Mouse (Mus musculus) fibroblast of lung, adult 2 months (primary cell): ENCODE data around the gene Cdk14.
"Not testable (repeated sequence)": the region's sequence is repeated elsewhere in the genome, so short reads cannot be mapped to it uniquely, and the experiment has no call there.

ENCODE experiments used
- DNase-seq: peaks from one replicate; pipeline ENCODE4 v3.0.0-alpha.2; 2011; ENCODE audit warnings: low read depth

Cdk14 gene

GRCm38 (mm10) chr5:4986181-4986580, 433.9 kb downstream of the Cdk14 start:
- no peak for DNase-seq

GRCm38 (mm10) chr5:4979551-4979950, 440.6 kb downstream of the Cdk14 start:
- DNase-seq = no peak

- no peak for DNase-seq
These were observed 446.7 kb downstream of the Cdk14 start for GRCm38 (mm10) chr5:4973408-4973807.

GRCm38 (mm10) chr5:4962063-4962610, 458.0 kb downstream of the Cdk14 start:
- DNase-seq = no peak

- peak; percentile 69 for DNase-seq
These were observed 458.5 kb downstream of the Cdk14 start for GRCm38 (mm10) chr5:4961636-4962035.

- DNase-seq = no peak
These were observed 460.7 kb downstream of the Cdk14 start for GRCm38 (mm10) chr5:4959446-4959845.

- DNase-seq = no peak
These were observed 464.1 kb downstream of the Cdk14 start for GRCm38 (mm10) chr5:4955993-4956392.

- DNase-seq = no peak
These were observed 464.7 kb downstream of the Cdk14 start for GRCm38 (mm10) chr5:4955392-4955791.

- no peak for DNase-seq
These were observed 470.7 kb downstream of the Cdk14 start for GRCm38 (mm10) chr5:4949433-4949832.

GRCm38 (mm10) chr5:4948090-4948954, 471.8 kb downstream of the Cdk14 start:
- DNase-seq = no peak

- no peak for DNase-seq
These were observed 485.0 kb downstream of the Cdk14 start for GRCm38 (mm10) chr5:4935131-4935530.

GRCm38 (mm10) chr5:4934491-4934890, 485.6 kb downstream of the Cdk14 start:
- no peak for DNase-seq

GRCm38 (mm10) chr5:4931539-4932143, 488.5 kb downstream of the Cdk14 start:
- DNase-seq = no peak

GRCm38 (mm10) chr5:4929628-4930027, 490.5 kb downstream of the Cdk14 start:
- DNase-seq = no peak

GRCm38 (mm10) chr5:4924866-4925265, 495.2 kb downstream of the Cdk14 start:
- DNase-seq = no peak

GRCm38 (mm10) chr5:4918376-4918775, 501.7 kb downstream of the Cdk14 start:
- DNase-seq = peak; percentile 28

- no peak for DNase-seq
These were observed 502.4 kb downstream of the Cdk14 start for GRCm38 (mm10) chr5:4917743-4918142.

GRCm38 (mm10) chr5:4917274-4917673, 502.8 kb downstream of the Cdk14 start:
- no peak for DNase-seq

- no peak for DNase-seq
These were observed 503.5 kb downstream of the Cdk14 start for GRCm38 (mm10) chr5:4916390-4917273.

GRCm38 (mm10) chr5:4904911-4905310, 515.2 kb downstream of the Cdk14 start:
- DNase-seq = not testable (repeated sequence)

GRCm38 (mm10) chr5:4898241-4898640, 521.9 kb downstream of the Cdk14 start:
- no peak for DNase-seq

- no peak for DNase-seq
These were observed 525.1 kb downstream of the Cdk14 start for GRCm38 (mm10) chr5:4894988-4895387.
